Mouse (Mus musculus): ENCODE data around the gene Tmem117. TPM values are rescaled to one million over a fixed set of nuclear protein-coding genes. Genes with fewer than 3 reads are reported as not detected.

The Tmem117 gene
- polyA plus RNA-seq, 1 experiment from 2014 or later: 1.0 TPM

DNA sequence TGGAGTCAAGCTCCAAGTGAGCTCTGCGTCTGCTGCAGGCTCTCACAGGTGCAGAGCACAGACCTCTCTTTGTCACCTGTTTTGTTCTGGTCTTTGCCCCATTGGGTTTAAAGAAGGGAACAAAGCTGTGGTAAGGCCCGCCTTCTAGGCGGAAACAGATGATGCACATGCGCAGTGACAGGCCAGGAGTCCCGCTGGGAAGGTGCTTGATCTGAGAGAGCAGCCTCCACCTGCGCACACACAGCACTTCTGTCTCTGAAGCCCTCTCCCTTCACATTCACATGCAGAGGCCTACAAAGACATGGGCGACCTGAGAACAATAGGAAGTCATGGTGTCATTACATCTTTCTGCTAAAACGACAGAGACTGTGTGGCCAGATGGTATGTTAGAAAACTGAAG lies 172.4 kb downstream of the Tmem117 start:
- no peak overlapping the region for H3K27ac ChIP-seq
- H3K36me3 ChIP-seq: no peaks in the 10 kb centered on the region
- 68% methylated on average over 8 of the region's 8 CpGs for WGBS
- no peaks in the 10 kb centered on the region for H3K9me3 ChIP-seq
- no peak overlapping the region for H3K4me3 ChIP-seq
- DNase-seq (ENCODE audit: low spot score): no peak
- no peaks in the 10 kb centered on the region for H3K27me3 ChIP-seq (ENCODE audit: insufficient read depth, poor library complexity, severe bottlenecking)
- H3K4me1 ChIP-seq (replicated peaks): peaks cover 8% of the 10 kb centered on the region; the same call in 1 of the 2 replicates

DNA sequence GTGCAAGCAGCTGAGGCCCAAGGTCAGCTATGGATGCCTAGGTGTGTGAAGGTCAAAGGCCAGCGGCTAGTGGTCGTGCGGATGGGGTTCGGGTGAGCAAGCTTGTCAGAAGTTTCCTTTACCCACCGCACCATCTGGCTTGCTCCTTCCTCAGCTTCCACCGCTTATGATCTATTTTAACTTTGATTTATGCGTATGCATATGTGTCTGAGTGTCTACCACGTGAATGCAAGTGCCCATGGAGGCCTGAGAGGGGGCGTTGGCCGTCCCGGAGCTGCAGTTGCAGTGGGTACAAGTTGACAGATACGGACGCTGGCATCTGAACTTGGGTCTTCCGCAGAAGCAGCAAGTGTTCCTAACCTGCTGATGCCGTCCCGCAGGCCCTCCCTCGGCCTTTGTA lies 173.8 kb downstream of the Tmem117 start:
- Histone ChIP-seq H3K4me3 (no peak overlapping the region), H3K27me3 (ENCODE audit: insufficient read depth, poor library complexity, severe bottlenecking) (no peaks in the 10 kb centered on the region), H3K36me3 (no peaks in the 10 kb centered on the region), H3K4me1 (replicated peaks) (peaks cover 8% of the 10 kb centered on the region; the same call in 1 of the 2 replicates), H3K9me3 (no peaks in the 10 kb centered on the region), H3K27ac (no peak overlapping the region)
- no peak for DNase-seq (ENCODE audit: low spot score)
- 87% methylated on average over 17 of the region's 17 CpGs for WGBS

DNA sequence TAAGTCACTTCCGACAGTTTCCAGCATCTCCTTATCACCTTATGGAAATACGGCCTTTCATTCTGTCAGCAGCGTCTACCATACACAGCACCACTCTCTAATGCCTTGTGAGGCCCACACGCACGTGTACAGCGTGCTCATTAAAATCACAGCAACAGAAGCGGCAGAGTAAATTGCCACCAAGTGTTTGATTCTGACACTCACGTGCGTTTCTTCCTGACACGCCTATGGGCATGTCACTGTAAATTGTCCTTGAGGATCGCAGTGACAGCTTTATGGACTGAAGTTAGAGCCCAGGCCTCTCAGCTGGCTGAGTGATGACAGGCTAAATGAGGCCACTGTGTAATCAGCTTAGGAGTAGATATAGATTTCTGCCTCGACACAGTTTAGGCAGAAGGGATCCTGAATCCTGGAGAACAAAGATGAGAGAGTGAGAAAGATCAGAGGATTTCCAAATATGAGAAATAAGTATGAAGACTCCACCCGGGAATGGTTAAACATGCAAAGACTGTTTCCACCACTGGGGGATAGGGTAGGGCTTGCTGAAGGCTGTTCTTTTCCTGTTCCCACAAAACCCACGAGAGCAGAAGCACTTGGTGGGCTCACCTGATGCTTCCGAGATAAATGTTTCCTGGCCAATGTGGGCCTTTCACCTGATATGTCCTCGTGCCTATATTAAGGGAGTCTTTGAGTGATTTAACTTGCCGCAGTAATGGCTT lies 174.8 kb downstream of the Tmem117 start:
- H3K27me3 ChIP-seq (ENCODE audit: insufficient read depth, poor library complexity, severe bottlenecking): no peaks in the 10 kb centered on the region
- no peak overlapping the region for H3K4me3 ChIP-seq
- H3K27ac ChIP-seq: no peak overlapping the region
- WGBS: 82% methylated on average over 17 of the region's 17 CpGs
- H3K36me3 ChIP-seq: no peaks in the 10 kb centered on the region
- no peaks in the 10 kb centered on the region for H3K9me3 ChIP-seq
- H3K4me1 ChIP-seq (replicated peaks): 0 out of 2 replicates have a peak, but pooled peaks cover under 1% of the 10 kb centered on the region
- no peak for DNase-seq (ENCODE audit: low spot score)

DNA sequence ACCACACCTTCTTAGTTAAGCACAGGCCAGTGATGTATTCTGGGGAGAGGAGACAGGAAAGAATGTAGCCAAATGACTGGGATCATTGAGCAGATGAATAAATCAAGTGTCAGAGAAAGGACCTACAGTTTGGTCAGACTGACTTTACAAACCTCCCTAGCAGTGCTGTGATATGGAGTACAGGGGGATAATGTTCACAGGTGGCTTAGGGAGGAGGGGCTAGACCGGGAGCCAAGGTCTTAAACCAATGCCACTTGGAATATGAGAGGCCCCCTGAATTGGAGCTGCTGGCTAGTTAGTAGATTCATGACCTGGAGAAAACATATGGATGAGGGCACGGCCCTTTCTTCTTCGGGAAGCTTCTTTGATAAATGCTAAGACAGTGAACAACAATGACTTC lies 177.0 kb downstream of the Tmem117 start:
- no peak for DNase-seq (ENCODE audit: low spot score)
- Histone ChIP-seq H3K27ac (no peak overlapping the region), H3K4me1 (replicated peaks) (no peaks in the 10 kb centered on the region), H3K36me3 (no peaks in the 10 kb centered on the region), H3K9me3 (no peaks in the 10 kb centered on the region), H3K4me3 (no peak overlapping the region), H3K27me3 (ENCODE audit: insufficient read depth, poor library complexity, severe bottlenecking) (no peaks in the 10 kb centered on the region)
- WGBS: 91% methylated on average over 3 of the region's 3 CpGs

DNA sequence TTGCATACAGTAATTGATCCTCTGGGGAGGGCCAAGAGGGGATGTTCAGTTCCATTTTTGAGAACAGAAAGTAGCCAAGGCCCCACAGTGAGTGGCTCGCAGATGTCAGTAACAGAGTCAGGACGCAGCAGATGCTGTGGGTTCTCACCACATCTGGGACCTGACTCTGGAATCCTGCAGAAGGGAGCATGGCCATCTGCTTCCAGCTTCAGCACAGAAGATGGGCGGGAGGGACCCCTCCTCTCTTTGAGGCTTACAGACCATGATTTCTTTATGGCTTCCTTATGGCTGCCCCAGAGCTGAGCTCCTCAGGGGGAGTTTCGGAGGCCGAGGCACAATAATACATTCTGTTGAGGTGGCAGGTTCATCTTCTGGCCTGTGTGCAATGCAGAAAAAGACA lies 182.5 kb downstream of the Tmem117 start:
- 72% methylated on average over 5 of the region's 5 CpGs for WGBS
- no peaks in the 10 kb centered on the region for H3K4me1 ChIP-seq (replicated peaks)
- 0 out of 2 replicates have a peak, but pooled peaks cover 2% of the 10 kb centered on the region for H3K9me3 ChIP-seq
- no peaks in the 10 kb centered on the region for H3K36me3 ChIP-seq
- H3K27ac ChIP-seq: no peak overlapping the region
- H3K4me3 ChIP-seq: no peak overlapping the region
- no peaks in the 10 kb centered on the region for H3K27me3 ChIP-seq (ENCODE audit: insufficient read depth, poor library complexity, severe bottlenecking)
- DNase-seq (ENCODE audit: low spot score): no peak

DNA sequence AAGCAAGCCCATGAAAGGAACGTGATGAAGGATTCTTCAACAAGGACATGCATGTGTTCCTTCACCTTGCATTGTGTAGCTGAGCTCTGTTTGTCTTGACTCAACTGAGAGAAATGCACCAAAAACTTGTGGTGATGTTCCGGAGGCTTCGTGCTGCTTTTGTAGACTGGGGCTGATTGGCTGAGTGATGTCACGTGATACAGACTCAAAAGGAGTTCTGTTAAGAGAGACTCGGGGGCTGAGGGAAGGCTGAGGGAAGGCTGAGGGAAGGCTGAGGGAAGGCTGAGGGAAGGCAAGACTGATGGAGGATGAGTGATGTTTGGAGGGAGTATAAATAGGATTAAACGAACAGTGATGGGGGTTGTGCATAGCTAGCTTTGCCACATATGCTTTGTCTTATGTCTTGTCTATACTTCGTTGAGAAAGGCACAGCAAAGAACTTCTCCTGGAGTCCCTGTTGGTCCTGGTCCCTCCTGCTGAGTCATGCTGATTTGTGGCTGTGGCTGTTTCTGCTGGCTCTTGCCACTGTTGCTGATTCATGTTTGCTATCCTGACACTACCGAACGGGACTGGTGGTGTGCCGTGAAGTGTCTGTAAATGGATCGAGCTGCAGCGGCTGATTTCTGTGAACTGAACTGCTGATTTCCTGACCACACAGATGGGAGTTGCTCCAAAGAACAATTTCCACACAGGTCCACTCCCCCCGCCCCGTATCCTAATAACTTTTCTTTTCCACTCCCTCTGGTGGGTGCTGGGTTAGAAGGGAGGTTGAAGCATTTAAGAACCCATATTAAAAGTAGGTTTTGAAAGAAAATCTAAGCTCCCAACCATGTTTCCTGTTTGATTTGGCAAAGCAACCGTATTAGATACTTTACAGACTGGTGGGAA lies 185.4 kb downstream of the Tmem117 start:
- no peaks in the 10 kb centered on the region for H3K36me3 ChIP-seq
- WGBS: 89% methylated on average over 15 of the region's 15 CpGs
- H3K27ac ChIP-seq: no peak overlapping the region

DNA sequence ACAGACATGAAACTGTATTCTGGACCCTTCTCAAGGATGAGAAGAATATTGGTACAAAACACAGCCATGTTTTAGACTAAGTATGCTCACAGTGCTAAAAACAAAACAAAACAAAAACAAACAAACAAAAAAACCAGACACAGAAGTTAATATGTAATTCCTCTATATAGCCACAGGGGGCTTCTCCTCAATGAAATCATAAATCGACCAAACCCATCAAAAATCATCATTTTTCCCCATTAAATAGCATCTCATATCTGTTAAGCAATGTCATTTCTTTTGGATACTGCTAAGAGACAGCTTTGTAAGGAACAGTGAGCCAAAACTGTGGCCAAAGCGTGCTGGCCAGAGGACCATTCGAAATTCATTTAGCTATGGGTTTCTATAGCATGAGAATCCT lies 206.6 kb downstream of the Tmem117 start:
- H3K4me3 ChIP-seq: no peak overlapping the region
- no peaks in the 10 kb centered on the region for H3K4me1 ChIP-seq (replicated peaks)
- no peaks in the 10 kb centered on the region for H3K27me3 ChIP-seq (ENCODE audit: insufficient read depth, poor library complexity, severe bottlenecking)
- no peaks in the 10 kb centered on the region for H3K9me3 ChIP-seq
- no peak for DNase-seq (ENCODE audit: low spot score)
- no peak overlapping the region for H3K27ac ChIP-seq
- WGBS: 91% methylated on average over 3 of the region's 3 CpGs
- H3K36me3 ChIP-seq: no peaks in the 10 kb centered on the region

More for the DNA sequence above, 185.4 kb downstream of the Tmem117 start:
- Histone ChIP-seq H3K4me3 (no peak overlapping the region), H3K9me3 (0 out of 2 replicates have a peak, but pooled peaks cover 2% of the 10 kb centered on the region), H3K27me3 (ENCODE audit: insufficient read depth, poor library complexity, severe bottlenecking) (no peaks in the 10 kb centered on the region), H3K4me1 (replicated peaks) (no peaks in the 10 kb centered on the region)
- no peak for DNase-seq (ENCODE audit: low spot score)

DNA sequence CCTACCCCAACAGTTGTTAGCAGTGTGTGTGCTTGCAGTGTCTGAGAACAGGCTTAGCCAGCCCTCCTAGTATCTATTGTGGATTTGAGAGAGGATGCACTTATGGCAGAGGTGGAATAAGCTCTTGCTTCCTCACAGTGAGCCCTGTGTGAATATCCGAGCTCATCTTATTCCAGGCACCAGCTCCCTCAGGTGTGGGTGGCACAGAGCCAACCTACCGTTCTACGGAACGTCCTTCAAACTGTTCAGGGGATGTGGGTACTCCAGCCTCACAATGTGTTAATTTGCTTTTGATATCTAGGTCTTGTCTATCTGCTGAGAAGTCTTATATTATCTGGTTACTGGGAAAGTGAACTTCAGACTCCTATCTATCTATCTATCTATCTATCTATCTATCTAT lies 209.6 kb downstream of the Tmem117 start:
- no peaks in the 10 kb centered on the region for H3K9me3 ChIP-seq
- H3K36me3 ChIP-seq: no peaks in the 10 kb centered on the region
- H3K27me3 ChIP-seq (ENCODE audit: insufficient read depth, poor library complexity, severe bottlenecking): no peaks in the 10 kb centered on the region
- no peak for DNase-seq (ENCODE audit: low spot score)
- no peaks in the 10 kb centered on the region for H3K4me1 ChIP-seq (replicated peaks)
- H3K4me3 ChIP-seq: no peak overlapping the region
- H3K27ac ChIP-seq: no peak overlapping the region
- WGBS: 91% methylated on average over 4 of the region's 4 CpGs

DNA sequence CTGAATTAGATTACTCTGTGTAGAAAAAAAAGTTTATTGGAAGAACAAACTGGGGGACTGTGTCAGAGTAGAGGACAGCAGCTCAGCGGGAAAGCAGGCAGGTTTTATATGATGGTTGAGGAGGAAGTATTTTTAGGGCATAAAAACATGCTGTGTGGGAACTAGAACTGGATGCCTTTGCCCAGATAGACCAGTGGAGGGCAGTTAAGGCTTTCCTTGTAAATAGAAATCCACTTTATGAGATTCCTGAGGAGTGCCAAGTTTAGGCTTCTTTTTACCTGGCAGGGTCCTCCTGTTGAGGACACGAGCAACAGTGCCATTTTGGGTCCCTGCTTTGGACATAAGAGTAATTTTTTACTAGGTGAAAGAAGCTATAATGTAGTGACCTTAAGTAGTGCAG lies 218.5 kb downstream of the Tmem117 start:
- no peaks in the 10 kb centered on the region for H3K36me3 ChIP-seq
- H3K4me3 ChIP-seq: no peak overlapping the region
- DNase-seq (ENCODE audit: low spot score): no peak
- WGBS: 90% methylated on average over 2 of the region's 2 CpGs
- no peaks in the 10 kb centered on the region for H3K27me3 ChIP-seq (ENCODE audit: insufficient read depth, poor library complexity, severe bottlenecking)
- H3K4me1 ChIP-seq (replicated peaks): no peaks in the 10 kb centered on the region
- no peaks in the 10 kb centered on the region for H3K9me3 ChIP-seq
- no peak overlapping the region for H3K27ac ChIP-seq

DNA sequence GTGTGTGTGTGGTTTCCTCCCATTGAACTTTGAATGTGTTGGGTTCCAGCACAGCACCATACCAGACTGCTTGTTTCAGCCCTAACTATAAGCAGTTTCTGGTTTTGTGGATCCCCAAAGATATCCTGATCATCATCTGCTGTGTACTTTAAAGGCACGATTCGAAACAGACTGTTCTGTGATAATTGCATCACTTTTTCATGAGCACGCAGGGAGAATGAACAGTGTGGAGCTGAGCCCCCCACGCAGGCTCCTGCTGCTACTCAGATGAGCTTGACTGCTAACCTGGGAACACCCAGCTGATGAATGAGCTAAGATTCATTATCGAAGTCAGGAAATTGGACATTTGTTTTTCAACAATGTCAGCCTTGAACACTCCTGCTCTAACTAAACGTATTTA lies 230.6 kb downstream of the Tmem117 start:
- DNase-seq (ENCODE audit: low spot score): no peak

DNA sequence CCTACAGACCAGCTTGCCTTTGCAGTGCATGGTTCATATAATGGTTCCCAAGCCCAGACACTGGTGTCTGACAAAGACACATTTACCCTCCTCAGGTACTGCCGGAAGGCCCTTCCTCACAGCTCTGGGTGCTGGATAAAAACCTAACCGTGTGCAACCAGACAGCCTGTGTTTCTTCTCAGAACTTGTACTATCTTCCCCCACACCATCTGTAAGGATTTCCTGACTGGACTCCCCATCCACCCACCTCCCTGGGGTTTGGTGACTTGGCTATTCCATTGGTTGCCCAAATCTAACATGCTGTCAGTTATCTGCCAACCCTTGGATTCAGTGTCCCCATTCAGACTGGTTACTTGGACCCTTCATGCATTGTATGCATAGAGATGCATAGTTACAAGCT lies 232.1 kb downstream of the Tmem117 start:
- no peak for DNase-seq (ENCODE audit: low spot score)
- peaks cover 13% of the 10 kb centered on the region for H3K4me1 ChIP-seq (replicated peaks)
- H3K4me3 ChIP-seq: no peak overlapping the region
- 93% methylated on average over 2 of the region's 2 CpGs for WGBS
- no peaks in the 10 kb centered on the region for H3K9me3 ChIP-seq
- no peaks in the 10 kb centered on the region for H3K36me3 ChIP-seq
- H3K27ac ChIP-seq: no peak overlapping the region
- peaks cover 7% of the 10 kb centered on the region for H3K27me3 ChIP-seq (ENCODE audit: insufficient read depth, poor library complexity, severe bottlenecking)

More for the DNA sequence above, 230.6 kb downstream of the Tmem117 start:
- H3K27ac ChIP-seq: no peak overlapping the region
- H3K4me1 ChIP-seq (replicated peaks): peaks cover 13% of the 10 kb centered on the region
- H3K27me3 ChIP-seq (ENCODE audit: insufficient read depth, poor library complexity, severe bottlenecking): peaks cover 14% of the 10 kb centered on the region
- H3K4me3 ChIP-seq: no peak overlapping the region
- WGBS: 91% methylated on average over 6 of the region's 6 CpGs
- no peaks in the 10 kb centered on the region for H3K36me3 ChIP-seq
- H3K9me3 ChIP-seq: no peaks in the 10 kb centered on the region

DNA sequence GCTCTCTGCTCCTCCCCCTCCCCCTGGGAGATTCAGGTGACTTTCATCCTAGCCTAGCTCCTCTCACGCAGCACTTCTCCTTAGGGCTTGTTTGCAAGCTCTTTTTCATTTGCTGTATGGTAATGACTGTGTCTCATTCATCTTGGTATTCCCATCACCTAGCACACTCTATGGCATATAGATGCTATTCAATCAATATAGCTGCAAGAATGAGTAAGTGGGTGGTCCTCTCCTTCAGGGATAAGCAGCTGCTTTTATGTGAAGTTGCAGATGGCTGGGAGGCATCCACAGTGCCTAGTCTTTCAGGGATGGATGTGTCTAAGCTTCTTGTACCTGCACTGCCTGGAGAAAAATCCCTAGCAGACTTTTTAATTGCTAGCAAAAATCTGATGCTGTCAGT lies 235.1 kb downstream of the Tmem117 start:
- DNase-seq (ENCODE audit: low spot score): no peak
- WGBS: 54% methylated on average over 1 of the region's 1 CpGs

DNA sequence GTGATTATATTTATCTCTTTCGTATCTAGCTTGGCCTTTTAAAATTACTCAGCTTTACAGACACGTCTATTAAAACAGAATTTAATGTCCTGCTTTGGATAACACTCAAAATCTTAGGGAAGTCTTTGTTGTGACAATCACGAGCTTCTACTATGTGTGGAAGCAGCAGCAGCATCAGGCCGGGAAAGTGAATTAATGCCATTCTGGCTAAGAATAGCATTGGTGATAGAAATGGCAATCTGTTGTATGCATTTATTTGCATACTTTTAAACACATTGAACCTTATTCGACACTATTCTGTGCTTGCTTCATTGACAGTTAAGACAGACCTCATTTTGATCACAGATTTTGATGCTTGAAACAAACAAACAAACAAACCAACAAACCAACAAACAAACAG lies 239.3 kb downstream of the Tmem117 start:
- H3K27me3 ChIP-seq (ENCODE audit: insufficient read depth, poor library complexity, severe bottlenecking): no peaks in the 10 kb centered on the region
- no peaks in the 10 kb centered on the region for H3K36me3 ChIP-seq
- no peak for DNase-seq (ENCODE audit: low spot score)
- no peaks in the 10 kb centered on the region for H3K9me3 ChIP-seq
- H3K4me1 ChIP-seq (replicated peaks): peaks cover 5% of the 10 kb centered on the region
- no peak overlapping the region for H3K27ac ChIP-seq
- H3K4me3 ChIP-seq: no peak overlapping the region
- 82% methylated on average over 5 of the region's 5 CpGs for WGBS

More for the DNA sequence above, 235.1 kb downstream of the Tmem117 start:
- H3K27me3 ChIP-seq (ENCODE audit: insufficient read depth, poor library complexity, severe bottlenecking): no peaks in the 10 kb centered on the region
- peaks cover 5% of the 10 kb centered on the region for H3K4me1 ChIP-seq (replicated peaks)
- no peak overlapping the region for H3K27ac ChIP-seq
- H3K9me3 ChIP-seq: no peaks in the 10 kb centered on the region
- H3K36me3 ChIP-seq: no peaks in the 10 kb centered on the region
- H3K4me3 ChIP-seq: no peak overlapping the region

Data from hindbrain, embryonic 10.5 days (tissue).